Mouse (Mus musculus): Measurements from ENCODE around the gene Crtam. TPM values are rescaled to one million over a fixed set of nuclear protein-coding genes. Genes with fewer than 3 reads are reported as not detected.

Crtam gene
- polyA plus RNA-seq, 1 experiment = not detected

GRCm38 (mm10) chr9:41011512-41012436 lies 7.3 kb upstream of the Crtam start:
- no peak for DNase-seq (ENCODE audit: low read depth)

- no peak for DNase-seq (ENCODE audit: low read depth)
Observed at GRCm38 (mm10) chr9:41007785-41008184, 3.4 kb upstream of the Crtam start.

GRCm38 (mm10) chr9:40997116-40997779 lies 7.2 kb downstream of the Crtam start:
- no peak for DNase-seq (ENCODE audit: low read depth)

- DNase-seq (ENCODE audit: low read depth) = no peak
Observed at GRCm38 (mm10) chr9:40994075-40994474, 10.4 kb downstream of the Crtam start.

- no peak for DNase-seq (ENCODE audit: low read depth)
Observed at GRCm38 (mm10) chr9:40991511-40991910, 12.9 kb downstream of the Crtam start.

GRCm38 (mm10) chr9:40989940-40990588 lies 14.4 kb downstream of the Crtam start:
- no peak for DNase-seq (ENCODE audit: low read depth)

GRCm38 (mm10) chr9:40984313-40984712 lies 20.1 kb downstream of the Crtam start:
- DNase-seq (ENCODE audit: low read depth) = no peak

GRCm38 (mm10) chr9:40983758-40984157 lies 20.7 kb downstream of the Crtam start:
- DNase-seq (ENCODE audit: low read depth) = no peak

GRCm38 (mm10) chr9:40982480-40982879 lies 21.9 kb downstream of the Crtam start:
- no peak for DNase-seq (ENCODE audit: low read depth)

- no peak for DNase-seq (ENCODE audit: low read depth)
Observed at GRCm38 (mm10) chr9:40974042-40974801, 30.2 kb downstream of the Crtam start.

- no peak for DNase-seq (ENCODE audit: low read depth)
Observed at GRCm38 (mm10) chr9:40964418-40964714, 40.1 kb downstream of the Crtam start.

- no peak for DNase-seq (ENCODE audit: low read depth)
Observed at GRCm38 (mm10) chr9:40963586-40964417, 40.6 kb downstream of the Crtam start, which contains the start of gene Jhy. TSS of gene Jhy (minus strand) at chr9:40964118.

GRCm38 (mm10) chr9:40961401-40961800 lies 43.0 kb downstream of the Crtam start:
- no peak for DNase-seq (ENCODE audit: low read depth)

- DNase-seq (ENCODE audit: low read depth) = no peak
Observed at GRCm38 (mm10) chr9:40949039-40949615, 55.3 kb downstream of the Crtam start.

- DNase-seq (ENCODE audit: low read depth) = no peak
Observed at GRCm38 (mm10) chr9:40948473-40948872, 56.0 kb downstream of the Crtam start.

GRCm38 (mm10) chr9:40947131-40947530 lies 57.3 kb downstream of the Crtam start:
- no peak for DNase-seq (ENCODE audit: low read depth)

GRCm38 (mm10) chr9:40937425-40937824 lies 67.0 kb downstream of the Crtam start:
- DNase-seq (ENCODE audit: low read depth) = no peak

- DNase-seq (ENCODE audit: low read depth) = no peak
Observed at GRCm38 (mm10) chr9:40933323-40933722, 71.1 kb downstream of the Crtam start.

GRCm38 (mm10) chr9:40927351-40927980 lies 77.0 kb downstream of the Crtam start:
- DNase-seq (ENCODE audit: low read depth) = no peak
